Mouse (Mus musculus) stomach, postnatal 0 days (tissue): Measurements from ENCODE around the gene Tgfbi.

Experiments used
- CTCF ChIP-seq: IDR thresholded peaks from 2 replicates; pipeline ENCODE4 v1.5.1; 2016; ENCODE audit warnings: antibody characterized with exemption, low read depth, mild to moderate bottlenecking, moderate library complexity
- EP300 ChIP-seq: optimal IDR thresholded peaks from 2 replicates; pipeline ENCODE3; 2016; ENCODE audit warnings: antibody characterized with exemption

DNA sequence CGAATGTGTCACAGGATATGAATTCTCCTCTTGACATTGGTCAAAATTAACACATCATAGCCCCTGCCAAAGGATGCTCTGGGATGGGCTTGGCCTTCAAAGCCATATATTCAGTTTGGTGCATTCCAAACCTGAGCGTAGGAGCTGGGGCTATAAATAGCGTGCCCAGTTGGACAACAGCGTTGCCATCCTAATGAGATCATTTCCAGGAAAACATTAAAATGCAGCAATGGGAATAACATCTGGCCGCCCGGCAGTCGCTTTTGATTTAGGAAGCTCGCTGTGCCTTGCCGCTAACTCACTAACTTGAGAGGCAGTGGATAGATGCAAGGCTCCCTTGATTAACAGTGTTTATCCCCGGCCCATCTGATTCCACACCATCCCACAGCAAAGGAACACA is 43.0 kb upstream of the Tgfbi start:
- TF ChIP-seq CTCF (no peak), EP300 (no peak)
